Mouse (Mus musculus): Measurements from ENCODE around the gene Ugt1a6b. TPM values are rescaled to one million over a fixed set of nuclear protein-coding genes. Genes with fewer than 3 reads are reported as not detected.

The Ugt1a6b gene
- polyA plus RNA-seq, 1 experiment from 2014 or later: 2.2 TPM

DNA sequence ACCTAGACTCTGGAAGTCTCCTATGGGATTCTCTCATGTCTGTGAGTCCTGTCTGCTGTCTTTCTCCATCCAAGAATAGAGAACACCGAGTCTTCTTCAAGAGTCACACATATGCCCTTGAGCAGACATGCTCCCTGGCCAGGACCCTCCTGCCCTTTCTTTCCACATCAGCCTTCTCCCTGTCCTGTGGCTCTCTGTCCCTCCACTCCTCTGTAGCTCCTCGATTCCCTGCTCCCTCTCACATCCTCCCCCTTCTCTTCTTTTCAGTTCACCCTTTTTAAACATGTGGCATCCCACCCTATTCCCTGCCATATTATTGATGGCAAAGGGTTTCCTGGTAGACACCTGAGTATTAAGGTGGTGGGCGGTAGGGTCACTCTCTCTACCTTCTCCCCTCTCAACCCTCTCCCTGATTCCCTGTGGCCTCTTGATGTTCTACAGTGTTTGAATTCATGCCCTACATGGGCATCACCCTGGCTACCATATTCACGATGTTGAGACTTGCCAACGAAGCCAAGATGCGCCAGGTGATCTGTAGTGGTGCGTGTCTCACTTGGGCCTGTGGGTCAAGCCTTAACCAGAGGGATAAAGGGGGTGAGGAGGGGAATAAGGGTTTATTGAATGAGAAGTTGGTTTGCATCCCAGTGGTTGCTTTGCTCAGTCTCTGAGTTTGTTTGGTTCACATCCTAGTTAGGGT, 128.9 kb downstream of the Ugt1a6b start:
- H3K4me3 ChIP-seq: no peak overlapping the region
- no peaks in the 10 kb centered on the region for H3K27me3 ChIP-seq
- no peak overlapping the region for H3K4me2 ChIP-seq
- no peaks in the 10 kb centered on the region for H3K36me3 ChIP-seq
- no peak for ATAC-seq (ENCODE audit: low FRiP score)
- H3K4me1 ChIP-seq (replicated peaks): no peaks in the 10 kb centered on the region
- no peak overlapping the region for H3K27ac ChIP-seq
- peaks cover 97% of the 10 kb centered on the region for H3K9me3 ChIP-seq
- 71% methylated on average over 7 of the region's 7 CpGs for WGBS
- H3K9ac ChIP-seq: no peak overlapping the region

GRCm38 (mm10) chr1:88232664-88233380, 129.8 kb downstream of the Ugt1a6b start:
- Histone ChIP-seq H3K27me3 (no peaks in the 10 kb centered on the region), H3K4me1 (replicated peaks) (no peaks in the 10 kb centered on the region), H3K9me3 (peaks cover 97% of the 10 kb centered on the region), H3K36me3 (no peaks in the 10 kb centered on the region), H3K9ac (no peak overlapping the region), H3K4me3 (no peak overlapping the region), H3K4me2 (no peak overlapping the region), H3K27ac (no peak overlapping the region)
- 53% methylated on average over 3 of the region's 3 CpGs for WGBS
- no peak for ATAC-seq (ENCODE audit: low FRiP score)

- WGBS: 70% methylated on average over 14 of the region's 14 CpGs
- Histone ChIP-seq H3K4me1 (replicated peaks) (no peaks in the 10 kb centered on the region), H3K4me2 (no peak overlapping the region), H3K9me3 (peaks cover 97% of the 10 kb centered on the region), H3K9ac (no peak overlapping the region), H3K36me3 (no peaks in the 10 kb centered on the region), H3K27ac (no peak overlapping the region), H3K27me3 (no peaks in the 10 kb centered on the region), H3K4me3 (no peak overlapping the region)
- ATAC-seq (ENCODE audit: low FRiP score): no peak
These were observed 130.6 kb downstream of the Ugt1a6b start for GRCm38 (mm10) chr1:88233421-88234247.

DNA sequence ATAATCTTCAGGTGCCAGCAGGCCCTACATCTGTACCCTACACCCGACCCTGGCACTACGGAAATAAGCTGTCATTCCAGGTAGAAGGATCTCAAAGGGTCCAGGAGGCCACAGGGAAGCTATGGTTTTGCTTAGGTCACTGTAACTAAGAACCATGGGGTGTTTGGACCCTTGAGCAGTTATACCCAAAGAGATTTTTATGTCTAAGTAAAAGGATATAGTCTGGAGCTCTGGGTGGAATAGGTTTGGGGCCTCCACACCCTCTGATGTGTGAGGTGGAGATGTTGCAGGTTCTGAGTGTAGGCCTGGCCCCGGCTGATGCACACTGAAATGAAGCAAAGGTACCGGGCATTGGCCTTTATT, 131.2 kb downstream of the Ugt1a6b start:
- no peaks in the 10 kb centered on the region for H3K36me3 ChIP-seq
- ATAC-seq (ENCODE audit: low FRiP score): no peak
- H3K4me3 ChIP-seq: no peak overlapping the region
- no peak overlapping the region for H3K9ac ChIP-seq
- no peaks in the 10 kb centered on the region for H3K4me1 ChIP-seq (replicated peaks)
- 67% methylated on average over 4 of the region's 4 CpGs for WGBS
- H3K9me3 ChIP-seq: peaks cover 97% of the 10 kb centered on the region
- no peak overlapping the region for H3K27ac ChIP-seq
- no peaks in the 10 kb centered on the region for H3K27me3 ChIP-seq
- H3K4me2 ChIP-seq: no peak overlapping the region

DNA sequence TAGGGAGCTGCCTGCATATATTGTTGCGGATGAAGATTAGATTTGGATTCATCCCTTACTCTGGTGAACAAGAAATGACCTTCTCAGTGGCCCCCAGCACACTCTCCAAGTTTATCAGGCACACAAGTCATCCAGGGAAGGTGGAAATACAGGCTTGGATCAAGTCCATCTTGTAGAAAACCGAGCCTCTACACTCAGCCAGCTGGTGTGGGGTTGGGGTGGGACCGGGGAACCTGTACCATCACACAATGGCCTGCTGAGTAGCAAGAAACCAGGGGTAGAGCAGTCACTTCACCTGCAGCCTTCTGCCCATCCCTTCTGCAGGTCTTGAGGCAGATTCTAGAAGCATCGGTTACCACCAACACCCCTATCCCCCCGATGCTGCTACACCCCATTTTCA, 131.6 kb downstream of the Ugt1a6b start:
- Histone ChIP-seq H3K9ac (no peak overlapping the region), H3K4me3 (no peak overlapping the region), H3K27ac (no peak overlapping the region), H3K9me3 (peaks cover 97% of the 10 kb centered on the region), H3K4me1 (replicated peaks) (no peaks in the 10 kb centered on the region), H3K4me2 (no peak overlapping the region), H3K27me3 (no peaks in the 10 kb centered on the region), H3K36me3 (no peaks in the 10 kb centered on the region)
- 45% methylated on average over 5 of the region's 5 CpGs for WGBS
- no peak for ATAC-seq (ENCODE audit: low FRiP score)

DNA sequence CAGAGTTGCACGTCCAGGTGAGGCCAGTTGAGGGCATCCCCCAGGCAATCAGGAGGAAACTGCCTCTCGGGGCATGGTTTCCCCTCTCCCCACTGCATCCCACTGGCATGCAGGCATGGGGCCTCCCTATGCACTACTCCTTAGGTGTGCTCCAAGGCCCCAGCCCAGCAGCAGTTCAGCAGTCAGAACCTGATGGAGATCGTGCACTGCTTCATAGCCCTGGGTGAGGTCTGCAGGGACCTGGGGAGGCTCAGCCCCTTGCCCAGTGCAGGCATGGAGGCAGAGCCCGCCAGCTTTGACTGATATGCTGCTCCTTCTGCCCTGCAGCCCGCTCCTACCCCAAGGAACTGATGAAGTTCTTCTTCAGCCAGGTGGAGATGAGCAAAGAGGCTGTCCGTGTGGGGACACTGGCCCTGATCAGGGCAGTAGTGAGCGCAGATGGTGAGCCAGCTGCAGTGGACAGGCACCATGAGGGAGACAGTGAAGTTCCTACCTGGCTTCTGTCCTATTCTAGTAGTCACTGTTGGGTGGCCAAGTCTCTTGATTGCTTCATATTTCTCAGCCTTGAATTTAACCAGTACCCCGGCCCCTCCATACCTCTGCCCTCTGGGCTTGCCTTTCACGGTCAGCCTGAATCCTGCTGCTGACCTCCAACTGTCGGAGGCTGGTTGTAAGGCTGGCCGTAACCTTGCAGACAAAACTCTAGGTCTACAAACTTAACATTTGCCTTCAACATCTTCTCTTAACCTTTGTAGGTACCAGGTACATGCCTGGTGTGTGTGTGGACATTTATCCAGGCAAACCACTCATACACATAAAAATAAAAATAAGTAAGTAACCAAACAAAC, 132.2 kb downstream of the Ugt1a6b start:
- peaks cover 97% of the 10 kb centered on the region for H3K9me3 ChIP-seq
- no peaks in the 10 kb centered on the region for H3K4me1 ChIP-seq (replicated peaks)
- ATAC-seq (ENCODE audit: low FRiP score): no peak
- 63% methylated on average over 11 of the region's 11 CpGs for WGBS
- no peak overlapping the region for H3K9ac ChIP-seq
- no peak overlapping the region for H3K4me2 ChIP-seq
- H3K27ac ChIP-seq: no peak overlapping the region
- H3K27me3 ChIP-seq: no peaks in the 10 kb centered on the region
- no peak overlapping the region for H3K4me3 ChIP-seq
- H3K36me3 ChIP-seq: no peaks in the 10 kb centered on the region

GRCm38 (mm10) chr1:88235894-88236415, 132.9 kb downstream of the Ugt1a6b start:
- Histone ChIP-seq H3K9ac (no peak overlapping the region), H3K36me3 (no peaks in the 10 kb centered on the region), H3K27me3 (no peaks in the 10 kb centered on the region), H3K4me1 (replicated peaks) (no peaks in the 10 kb centered on the region), H3K4me2 (no peak overlapping the region), H3K4me3 (no peak overlapping the region), H3K27ac (no peak overlapping the region), H3K9me3 (peaks cover 97% of the 10 kb centered on the region)
- 63% methylated on average over 4 of the region's 4 CpGs for WGBS
- ATAC-seq (ENCODE audit: low FRiP score): no peak

- no peaks in the 10 kb centered on the region for H3K4me1 ChIP-seq (replicated peaks)
- 85% methylated on average over 5 of the region's 5 CpGs for WGBS
- H3K27ac ChIP-seq: no peak overlapping the region
- H3K4me3 ChIP-seq: no peak overlapping the region
- peaks cover 94% of the 10 kb centered on the region for H3K9me3 ChIP-seq
- no peaks in the 10 kb centered on the region for H3K36me3 ChIP-seq
- no peak overlapping the region for H3K9ac ChIP-seq
- no peaks in the 10 kb centered on the region for H3K27me3 ChIP-seq
- no peak for ATAC-seq (ENCODE audit: low FRiP score)
- no peak overlapping the region for H3K4me2 ChIP-seq
These were observed 134.3 kb downstream of the Ugt1a6b start for GRCm38 (mm10) chr1:88237311-88237710.

GRCm38 (mm10) chr1:88238771-88239170, 135.7 kb downstream of the Ugt1a6b start:
- Histone ChIP-seq H3K4me2 (no peak overlapping the region), H3K27ac (no peak overlapping the region), H3K4me3 (no peak overlapping the region), H3K27me3 (no peaks in the 10 kb centered on the region), H3K36me3 (no peaks in the 10 kb centered on the region), H3K9ac (no peak overlapping the region), H3K9me3 (peaks cover 93% of the 10 kb centered on the region), H3K4me1 (replicated peaks) (no peaks in the 10 kb centered on the region)
- ATAC-seq (ENCODE audit: low FRiP score): peak; percentile 4; the same call in 1 of the 2 replicates
- 78% methylated on average over 6 of the region's 6 CpGs for WGBS

DNA sequence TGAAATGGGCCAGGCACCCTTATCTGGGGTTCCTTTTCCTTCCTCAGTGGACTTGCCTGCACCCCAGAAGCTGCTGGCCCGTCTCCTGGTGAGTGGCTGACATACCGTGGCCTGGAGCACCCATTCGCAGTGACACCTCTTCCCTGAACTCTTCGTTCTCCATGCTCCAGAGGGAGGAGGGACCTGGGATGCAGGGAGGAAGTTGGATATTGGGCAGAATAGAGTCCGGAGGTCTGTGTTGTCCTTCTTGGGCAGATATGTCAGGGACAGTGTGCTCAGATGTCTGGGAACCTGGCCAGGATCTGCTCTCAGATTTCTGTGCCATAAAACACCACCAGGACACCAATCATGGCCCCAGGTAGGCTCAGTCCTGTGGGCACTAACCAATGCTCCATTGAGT, 137.0 kb downstream of the Ugt1a6b start:
- no peak overlapping the region for H3K9ac ChIP-seq

DNA sequence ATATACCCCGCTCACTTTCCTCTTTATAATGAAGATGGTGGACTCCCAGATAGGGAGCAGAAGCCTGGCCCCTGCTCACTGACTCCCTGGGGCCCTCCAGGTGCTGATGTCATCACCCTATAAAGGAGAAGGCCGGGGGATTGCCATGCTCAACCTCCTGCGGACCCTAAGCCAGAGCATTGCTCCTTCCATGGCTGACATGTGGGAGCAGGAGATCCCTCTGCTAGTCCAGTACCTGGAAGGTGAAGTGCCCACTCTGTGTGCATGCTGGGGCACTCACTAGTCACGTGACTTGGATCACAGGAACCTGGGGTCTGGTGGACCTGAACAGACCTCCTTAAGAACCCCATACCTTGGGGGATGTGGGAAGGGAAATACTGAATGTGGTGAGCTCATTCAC, 137.5 kb downstream of the Ugt1a6b start:
- Histone ChIP-seq H3K4me3 (no peak overlapping the region), H3K4me2 (no peak overlapping the region), H3K4me1 (replicated peaks) (no peaks in the 10 kb centered on the region), H3K9me3 (peaks cover 93% of the 10 kb centered on the region), H3K27ac (no peak overlapping the region), H3K27me3 (no peaks in the 10 kb centered on the region), H3K9ac (no peak overlapping the region), H3K36me3 (no peaks in the 10 kb centered on the region)
- 0 out of 2 replicates have a peak, but pooled peaks have one; percentile 1 for ATAC-seq (ENCODE audit: low FRiP score)
- 79% methylated on average over 4 of the region's 4 CpGs for WGBS

More for the DNA sequence above, 137.0 kb downstream of the Ugt1a6b start:
- no peak overlapping the region for H3K4me3 ChIP-seq
- ATAC-seq (ENCODE audit: low FRiP score): no peak
- no peak overlapping the region for H3K27ac ChIP-seq
- peaks cover 93% of the 10 kb centered on the region for H3K9me3 ChIP-seq
- no peaks in the 10 kb centered on the region for H3K27me3 ChIP-seq
- WGBS: 73% methylated on average over 5 of the region's 5 CpGs
- no peak overlapping the region for H3K4me2 ChIP-seq
- H3K36me3 ChIP-seq: no peaks in the 10 kb centered on the region
- no peaks in the 10 kb centered on the region for H3K4me1 ChIP-seq (replicated peaks)
